Comparison of ENCODE assay signal across 8 mouse cellular contexts in the genomic region with DNA sequence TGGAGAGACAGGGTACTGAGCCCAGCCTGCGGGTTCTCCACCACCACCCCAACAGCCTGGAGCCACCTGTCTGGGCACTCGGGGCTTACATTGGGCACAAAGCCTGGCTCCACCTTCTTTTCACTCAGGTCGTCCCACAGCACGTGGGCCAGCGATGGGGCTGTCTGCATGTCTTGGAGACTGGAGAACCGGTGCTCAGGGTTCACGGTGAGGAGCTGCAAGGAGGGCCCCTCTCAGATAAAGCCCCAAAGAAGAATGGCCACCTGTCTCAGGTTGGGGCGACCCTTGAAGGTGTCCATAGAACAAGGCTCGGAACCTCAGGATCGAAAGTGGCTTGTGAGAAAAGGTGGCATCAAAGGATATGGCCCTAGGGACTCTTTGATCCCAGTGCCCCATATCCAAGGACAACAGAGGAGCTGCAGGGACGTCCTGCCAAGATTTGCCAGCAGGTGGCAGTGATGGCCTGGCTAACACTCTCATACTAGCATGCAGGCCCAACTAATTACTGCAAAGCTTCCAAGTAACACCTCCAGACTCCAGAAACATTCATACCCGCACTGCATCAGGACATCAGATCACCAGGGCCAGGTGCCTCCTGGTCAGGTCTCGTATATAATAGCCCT. TPM values are rescaled to one million over a fixed set of nuclear protein-coding genes. Genes with fewer than 3 reads are reported as not detected.
DNase-seq lines count a peak whose midpoint lies in the region; ATAC-seq and TF ChIP-seq lines count a peak whose summit lies in the region.

No protein-coding gene starts in this region.

- H3K27me3 ChIP-seq in midbrain, postnatal 0 days (ENCODE audit: insufficient read depth, low read length): no peaks in the 10 kb centered on the region

- H3K9ac ChIP-seq in midbrain, postnatal 0 days (replicated peaks; ENCODE audit: low read length, poor library complexity, severe bottlenecking): no peak overlapping the region

- H3K4me1 ChIP-seq in midbrain, postnatal 0 days (ENCODE audit: insufficient read depth, low read length): no peaks in the 10 kb centered on the region

- peaks cover 4% of the 10 kb centered on the region; the same call in 1 of the 2 replicates for H3K36me3 ChIP-seq in midbrain, postnatal 0 days (ENCODE audit: insufficient read depth, low read length)

- H3K4me2 ChIP-seq in midbrain, postnatal 0 days (ENCODE audit: low read depth, low read length, poor library complexity, severe bottlenecking): no peak overlapping the region

- peak; percentile 96 for TF ChIP-seq CTCF in midbrain, postnatal 0 days (IDR thresholded peaks at IDR 0.05)

- no peaks in the 10 kb centered on the region for H3K9me3 ChIP-seq in midbrain, postnatal 0 days (ENCODE audit: low read length)

- DNase-seq in monocyte, adult 2 months (ENCODE audit: low read depth in 1 of 2, low spot score in 2 of 2): peak; percentile 8 to 40
- DNase-seq in embryo, embryonic 9.5 days (ENCODE audit: extremely low spot score): peak; percentile 83
- DNase-seq in kidney, adult 11 months: peak; percentile 75
- DNase-seq in left cerebral cortex, postnatal 36 days (ENCODE audit: low spot score in 2 of 2): peak; percentile 74 to 80
- peak; percentile 89 for DNase-seq in midbrain, postnatal 0 days (ENCODE audit: low spot score)
- peak; percentile 19 to 21 for DNase-seq in spleen, postnatal 14 days (ENCODE audit: low spot score in 2 of 2)

- 43% methylated on average over 13 of the region's 13 CpGs for WGBS in midbrain, postnatal 0 days

- no peak overlapping the region for H3K27ac ChIP-seq in midbrain, postnatal 0 days (ENCODE audit: low read depth, low read length)

- intact Hi-C loops in left cerebral cortex, postnatal 36 days (cut with DNase I): no loop called here

- H3K4me3 ChIP-seq in midbrain, postnatal 0 days (ENCODE audit: low read depth, low read length): no peak overlapping the region

- no peak; the same call in 1 of the 2 replicates for ATAC-seq in monocyte, adult 5-6 weeks (replicated peaks; ENCODE audit: insufficient number of reproducible peaks, low FRiP score, low TSS enrichment, poor library complexity, severe bottlenecking)
- ATAC-seq in granulocyte monocyte progenitor cell, adult 5-6 weeks (replicated peaks; ENCODE audit: poor library complexity, severe bottlenecking): peak; percentile 94
- ATAC-seq in midbrain, postnatal 0 days (ENCODE audit: low FRiP score): peak; percentile 69

RNA-seq across cellular contexts. Expression of gene Dpysl4, which starts 33.5 kb away (rescaled TPM):
- total RNA-seq in monocyte, adult 5-6 weeks (2017): 0.32 TPM in 1 of 3 replicates, not detected in the others
- total RNA-seq in granulocyte monocyte progenitor cell, adult 5-6 weeks (2014; fragmentation: Nextera tagmentation): not detected in 2 replicates
- not detected in 2 replicates for total RNA-seq in granulocyte monocyte progenitor cell, adult 5-6 weeks (2017)
- total RNA-seq in left cerebral cortex, postnatal 36 days (2021): 10 to 100 TPM; 55.3 to 56.0 TPM
- total RNA-seq in midbrain, postnatal 0 days (2014; rRNA removed): 172 and 180 TPM in 2 replicates
- polyA plus RNA-seq in midbrain, postnatal 0 days (2015; fragmentation: Nextera tagmentation; extraction: Ambion mirVana): 164 and 167 TPM in 2 replicates

Comparison
In these comparisons a context has a peak if more than half of its experiments do, and no peak if none do; other contexts are left out.
1. DNase-seq: peak in every context shown above with its lines; median percentile 89 in midbrain, postnatal 0 days; 83 in embryo, embryonic 9.5 days; 77 in left cerebral cortex, postnatal 36 days; 75 in kidney, adult 11 months; 24 in monocyte, adult 2 months; 20 in spleen, postnatal 14 days.
2. RNA of gene Dpysl4, which starts 33.5 kb away (total RNA-seq): 172 to 180 TPM in midbrain, postnatal 0 days and 55.3 to 56.0 TPM in left cerebral cortex, postnatal 36 days; 0.32 TPM in monocyte, adult 5-6 weeks and not detected in granulocyte monocyte progenitor cell, adult 5-6 weeks; every median in the first group is over 10 times any median in the second.